Mouse (Mus musculus) lung, adult 2 months (tissue): Measurements from ENCODE around the gene Doxl2.
"Not testable (repeated sequence)": the region's sequence is repeated elsewhere in the genome, so short reads cannot be mapped to it uniquely, and the experiment has no call there.

ENCODE experiments used
- CTCF ChIP-seq: fragments of 200-500 bp; IDR thresholded peaks from 2 replicates; pipeline ENCODE4 v1.5.1; 2011; ENCODE audit warnings: mild to moderate bottlenecking, low read length, control low read depth; ENCODE audit not compliant: insufficient read depth
- POLR2A ChIP-seq: fragments of 200-500 bp; IDR thresholded peaks from 2 replicates; pipeline ENCODE4 v1.6.1; 2011; ENCODE audit warnings: low read depth, mild to moderate bottlenecking, control low read depth, low read length, borderline replicate concordance; ENCODE audit errors: extremely low read depth

GRCm38 (mm10) chr6:48959151-48959550 is 15.6 kb upstream of the Doxl2 start:
- TF ChIP-seq POLR2A, CTCF: not testable (repeated sequence)
